Mouse (Mus musculus): Measurements from ENCODE around the gene Lmo1. TPM values are rescaled to one million over a fixed set of nuclear protein-coding genes. Genes with fewer than 3 reads are reported as not detected.
"Not testable (repeated sequence)": the region's sequence is repeated elsewhere in the genome, so short reads cannot be mapped to it uniquely, and the experiment has no call there.

The Lmo1 gene
- total RNA-seq, 4 experiments from 2014 or later: 2.1 to 3.7 (median 3.2) TPM

DNA sequence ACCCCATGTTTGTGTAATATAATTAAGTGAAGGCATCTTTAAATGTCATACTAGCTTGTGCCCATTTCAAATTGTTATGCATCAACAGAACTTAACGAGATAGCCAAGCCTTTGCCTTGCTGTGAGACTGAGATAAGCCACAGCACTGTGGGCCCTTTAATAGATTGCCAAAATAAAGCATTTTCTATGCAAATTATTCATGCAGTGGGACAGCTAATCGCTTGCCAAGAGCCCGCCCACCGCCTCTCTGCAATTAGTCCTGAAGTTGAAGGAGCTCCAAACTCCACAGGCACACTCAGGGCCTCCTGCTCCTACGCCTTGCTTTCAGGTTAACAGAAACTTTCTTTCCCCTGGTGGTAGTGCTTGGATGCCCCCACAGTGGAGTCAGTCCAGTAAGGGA lies 64.0 kb downstream of the Lmo1 start:
- no peak for DNase-seq (ENCODE audit: low spot score)

DNA sequence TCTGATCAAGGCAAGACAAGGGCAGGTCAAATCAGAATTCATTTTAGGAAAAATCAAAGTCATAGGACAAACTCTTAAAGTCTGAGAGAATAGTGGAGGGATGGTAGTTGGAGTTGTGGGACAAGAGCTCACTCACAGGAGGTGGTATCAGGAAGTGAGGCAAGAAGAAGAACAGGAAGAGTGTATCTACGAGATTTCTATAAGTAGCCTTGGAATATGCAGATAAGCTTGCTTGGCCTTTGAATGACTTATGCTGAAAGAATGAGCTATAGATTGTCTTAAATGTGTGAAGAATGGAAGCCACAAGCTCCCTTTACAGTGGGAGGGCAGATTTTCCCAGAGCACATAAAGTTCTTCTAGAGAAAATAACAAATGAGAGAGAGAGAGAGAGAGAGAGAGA lies 70.1 kb downstream of the Lmo1 start:
- DNase-seq (ENCODE audit: low spot score): no peak

GRCm38 (mm10) chr7:109101167-109101566 lies 73.8 kb downstream of the Lmo1 start:
- DNase-seq (ENCODE audit: low spot score): no peak

- DNase-seq (ENCODE audit: low spot score): peak; percentile 24
Measured at GRCm38 (mm10) chr7:109098145-109099018, 76.6 kb downstream of the Lmo1 start.

DNA sequence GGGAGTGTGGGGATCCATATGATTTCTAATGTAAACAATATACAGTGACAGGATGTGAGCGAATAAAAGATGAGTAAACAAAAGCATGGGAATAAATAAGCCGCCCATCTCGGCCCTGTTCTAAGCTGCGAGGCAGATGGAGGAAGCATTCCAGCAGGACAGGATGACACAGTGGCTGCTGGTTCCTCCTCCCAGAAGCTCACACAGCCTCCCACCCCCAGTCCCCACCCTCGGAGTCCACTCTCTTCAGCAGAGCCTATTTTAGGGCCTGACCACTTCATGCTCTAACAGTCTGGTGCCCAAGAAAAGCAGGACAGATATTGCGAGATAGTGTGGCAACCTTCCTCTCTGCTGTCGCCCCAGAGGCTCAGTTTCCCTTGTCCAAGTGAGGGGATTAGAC lies 77.8 kb downstream of the Lmo1 start:
- DNase-seq (ENCODE audit: low spot score): no peak

- DNase-seq (ENCODE audit: low spot score): no peak
Measured at GRCm38 (mm10) chr7:109096618-109097017, 78.4 kb downstream of the Lmo1 start.

- no peak for DNase-seq (ENCODE audit: low spot score)
Measured at GRCm38 (mm10) chr7:109094294-109094693, 80.7 kb downstream of the Lmo1 start.

- DNase-seq (ENCODE audit: low spot score): not testable (repeated sequence)
Measured at GRCm38 (mm10) chr7:109091316-109091715, 83.7 kb downstream of the Lmo1 start.

Other genes starting within 250 kb of the Lmo1 start
- 10 to 100 TPM; 20.3 to 24.5 (median 21.4) TPM for gene Nlrp10, start 245.0 kb downstream of the Lmo1 start, total RNA-seq (2022)
- gene Eif3f, start 240.8 kb downstream of the Lmo1 start, total RNA-seq (2022): 10 to 100 TPM; 81.4 to 89.7 (median 83.2) TPM
- under 1 TPM; 0.08 to 0.28 (median 0.18) TPM for gene Tub, start 224.9 kb downstream of the Lmo1 start, total RNA-seq (2022)
- 1 to 10 TPM; 2.1 to 5.0 (median 2.9) TPM for gene Ric3, start 91.9 kb downstream of the Lmo1 start, total RNA-seq (2022)